Mouse (Mus musculus) lung, postnatal 0 days (tissue): ENCODE measurements around the gene Lhfpl3. TPM values are rescaled to one million over a fixed set of nuclear protein-coding genes. Genes with fewer than 3 reads are reported as not detected.

ENCODE experiments used
- ATAC-seq: fragments of 200-750 bp; cut with Nextera tagmentation; 2 replicates; pipeline ENCODE4 v1.8.0; 2017; ENCODE audit warnings: moderate library complexity
- DNase-seq: peaks from one replicate; pipeline ENCODE4 v3.0.0-alpha.2; 2016; ENCODE audit warnings: low spot score
- H3K27ac ChIP-seq: fragments of 300-500 bp; sonication (generic); 2 replicates; pipeline ENCODE4 v1.5.1; 2014; ENCODE audit warnings: antibody characterized with exemption, mild to moderate bottlenecking, low read length, mixed read lengths
- H3K27me3 ChIP-seq: fragments of 300-500 bp; sonication (generic); replicated peaks from 2 replicates; pipeline ENCODE4 v1.6.1; 2014; ENCODE audit warnings: low read length, mixed read lengths; ENCODE audit not compliant: insufficient read depth
- H3K36me3 ChIP-seq: fragments of 300-500 bp; sonication (generic); 2 replicates; pipeline ENCODE4 v1.6.1; 2014; ENCODE audit warnings: low read length, mixed read lengths; ENCODE audit not compliant: insufficient read depth
- H3K4me1 ChIP-seq: fragments of 300-500 bp; sonication (generic); 2 replicates; pipeline ENCODE4 v1.6.1; 2014; ENCODE audit warnings: antibody characterized with exemption, low read depth, low read length, mixed read lengths; ENCODE audit not compliant: insufficient read depth
- H3K4me2 ChIP-seq: fragments of 300-500 bp; sonication (generic); replicated peaks from 2 replicates; pipeline ENCODE4 v1.6.1; 2014; ENCODE audit warnings: low read depth, mild to moderate bottlenecking, low read length, moderate library complexity, mixed read lengths
- H3K4me3 ChIP-seq: fragments of 300-500 bp; sonication (generic); 2 replicates; pipeline ENCODE4 v1.5.1; 2014; ENCODE audit warnings: low read depth, low read length
- H3K9ac ChIP-seq: fragments of 300-500 bp; sonication (generic); replicated peaks from 2 replicates; pipeline ENCODE4 v1.6.1; 2014; ENCODE audit warnings: low read depth, mild to moderate bottlenecking
- H3K9me3 ChIP-seq: fragments of 300-500 bp; sonication (generic); 2 replicates; pipeline ENCODE4 v1.6.1; 2016; ENCODE audit warnings: low read length, mixed read lengths
- CTCF ChIP-seq: IDR thresholded peaks from 2 replicates; pipeline ENCODE4 v1.5.1; 2016; ENCODE audit warnings: antibody characterized with exemption, mild to moderate bottlenecking
- EP300 ChIP-seq: IDR thresholded peaks from 2 replicates; pipeline ENCODE4 v1.6.1; 2016; ENCODE audit warnings: antibody characterized with exemption, mild to moderate bottlenecking, control low read depth
- WGBS: fragments of 180-500 bp; shearing (Covaris S2); extraction: QIAGEN DNeasy Blood & Tissue Kit; methylation state at CpG from one replicate; pipeline ENCODE4 v1.1.7; 2014; 5-methylcytosine and 5-hydroxymethylcytosine counted together
- polyA plus RNA-seq: library from polyadenylated mRNA; unstranded; fragments of >200 nt; fragmentation: Nextera tagmentation; extraction: Ambion mirVana; gene quantifications from 2 replicates; pipeline ENCODE4 v1.2.1, GENCODE M21; 2015

Gene Lhfpl3
- polyA plus RNA-seq, 1 experiment from 2014 or later: 0.04 TPM

GRCm38 (mm10) chr5:22770726-22771125 is 24.9 kb downstream of the Lhfpl3 start:
- Histone ChIP-seq H3K36me3 (no peaks in the 10 kb centered on the region), H3K4me3 (no peak overlapping the region), H3K4me2 (no peak overlapping the region), H3K27ac (no peak overlapping the region), H3K9ac (no peak overlapping the region), H3K27me3 (no peaks in the 10 kb centered on the region), H3K9me3 (no peaks in the 10 kb centered on the region), H3K4me1 (no peaks in the 10 kb centered on the region)
- TF ChIP-seq CTCF: no peak
- no peak for TF ChIP-seq EP300
- WGBS: 34% methylated on average over 1 of the region's 1 CpGs
- DNase-seq (no peak), ATAC-seq (no peak)

DNA sequence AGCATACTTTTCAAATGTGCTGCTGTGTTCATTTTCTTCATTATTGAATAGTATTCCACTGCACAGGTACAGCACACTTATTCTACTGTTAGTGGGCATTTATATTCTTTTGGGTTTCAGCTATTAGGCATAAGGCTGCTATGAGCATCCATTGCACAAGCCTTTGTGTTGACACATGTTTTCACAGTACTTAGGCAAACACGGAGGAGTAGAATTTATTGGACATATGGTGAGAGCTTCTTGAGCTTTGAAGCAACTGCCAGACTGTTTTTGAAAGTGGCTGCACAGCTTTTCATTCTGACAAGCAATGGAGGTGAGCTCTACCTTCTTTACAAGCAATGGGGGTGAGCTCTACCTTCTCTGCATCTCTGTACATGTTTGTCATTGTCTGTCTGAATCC is 49.5 kb downstream of the Lhfpl3 start:
- TF ChIP-seq CTCF (no peak), EP300 (no peak)
- Histone ChIP-seq H3K27me3 (no peaks in the 10 kb centered on the region), H3K4me2 (no peak overlapping the region), H3K4me1 (no peaks in the 10 kb centered on the region), H3K27ac (no peak overlapping the region), H3K36me3 (no peaks in the 10 kb centered on the region), H3K9me3 (no peaks in the 10 kb centered on the region), H3K9ac (no peak overlapping the region), H3K4me3 (no peak overlapping the region)
- ATAC-seq (no peak), DNase-seq (no peak)
- WGBS: 35% methylated on average over 1 of the region's 1 CpGs

- 69% methylated on average over 4 of the region's 4 CpGs for WGBS
- H3K9ac ChIP-seq: no peak overlapping the region
- no peak overlapping the region for H3K4me2 ChIP-seq
- no peaks in the 10 kb centered on the region for H3K4me1 ChIP-seq
- H3K36me3 ChIP-seq: no peaks in the 10 kb centered on the region
- H3K4me3 ChIP-seq: no peak overlapping the region
- no peaks in the 10 kb centered on the region for H3K9me3 ChIP-seq
- H3K27me3 ChIP-seq: no peaks in the 10 kb centered on the region
- TF ChIP-seq CTCF (no peak), EP300 (no peak)
- H3K27ac ChIP-seq: no peak overlapping the region
- ATAC-seq: no peak
- no peak for DNase-seq
Measured at GRCm38 (mm10) chr5:22813426-22813825, 67.6 kb downstream of the Lhfpl3 start.

- 54% methylated on average over 3 of the region's 3 CpGs for WGBS
- H3K4me1 ChIP-seq: no peaks in the 10 kb centered on the region
- TF ChIP-seq CTCF (no peak), EP300 (no peak)
- no peak overlapping the region for H3K4me3 ChIP-seq
- no peaks in the 10 kb centered on the region for H3K27me3 ChIP-seq
- H3K9me3 ChIP-seq: 0 out of 2 replicates have a peak, but pooled peaks cover 4% of the 10 kb centered on the region
- no peak overlapping the region for H3K9ac ChIP-seq
- no peak overlapping the region for H3K4me2 ChIP-seq
- DNase-seq: no peak
- no peak overlapping the region for H3K27ac ChIP-seq
- H3K36me3 ChIP-seq: no peaks in the 10 kb centered on the region
- no peak for ATAC-seq
Measured at GRCm38 (mm10) chr5:22829822-22830450, 84.1 kb downstream of the Lhfpl3 start.

DNA sequence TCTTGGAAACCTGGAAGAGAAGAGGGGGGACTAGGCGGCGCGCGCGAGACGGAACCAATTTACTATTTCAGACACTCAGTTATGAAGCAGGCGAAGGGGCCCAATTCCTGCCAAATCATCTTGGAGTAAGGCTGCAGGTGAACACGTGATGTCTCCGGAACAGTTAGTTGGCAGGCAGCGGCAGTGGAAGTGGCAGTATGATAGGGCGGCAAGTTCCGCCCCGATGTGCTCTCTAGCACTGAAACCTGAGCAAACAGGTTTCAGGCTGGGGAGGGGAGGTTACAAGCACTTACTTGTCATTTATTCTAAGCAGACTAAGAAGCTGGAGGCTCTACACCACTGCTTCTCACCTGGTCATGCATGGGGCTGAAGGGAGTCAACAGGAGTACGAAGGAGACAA is 105.7 kb downstream of the Lhfpl3 start:
- ATAC-seq (peak; percentile 55; the same call in 1 of the 2 replicates), DNase-seq (peak; percentile 60)
- no peak overlapping the region for H3K4me3 ChIP-seq
- no peaks in the 10 kb centered on the region for H3K27me3 ChIP-seq
- no peaks in the 10 kb centered on the region for H3K36me3 ChIP-seq
- TF ChIP-seq CTCF (no peak), EP300 (no peak)
- H3K9ac ChIP-seq: no peak overlapping the region
- WGBS: 41% methylated on average over 14 of the region's 14 CpGs
- H3K4me1 ChIP-seq: no peaks in the 10 kb centered on the region
- H3K4me2 ChIP-seq: no peak overlapping the region
- no peaks in the 10 kb centered on the region for H3K9me3 ChIP-seq
- H3K27ac ChIP-seq: no peak overlapping the region

DNA sequence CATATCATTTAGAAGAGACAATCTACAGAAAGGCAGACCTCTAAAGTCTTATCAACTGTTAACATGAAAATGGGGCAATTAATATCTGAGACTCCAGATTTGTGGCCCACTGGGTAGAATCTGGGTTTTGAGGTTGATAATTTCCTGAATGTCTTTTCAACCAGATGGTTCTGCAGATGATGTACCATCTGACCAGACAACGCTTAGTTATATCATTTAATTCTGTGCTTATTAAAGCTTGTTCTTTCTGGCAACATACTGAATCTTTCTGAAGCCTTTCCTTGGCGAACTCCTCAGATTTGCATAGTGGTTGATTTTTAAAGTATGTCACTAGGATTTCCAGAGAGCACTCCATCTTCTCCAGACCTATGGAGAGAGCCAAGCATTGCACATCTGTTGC is 107.6 kb downstream of the Lhfpl3 start:
- no peak overlapping the region for H3K4me3 ChIP-seq
- no peak overlapping the region for H3K9ac ChIP-seq
- no peak overlapping the region for H3K4me2 ChIP-seq
- H3K4me1 ChIP-seq: no peaks in the 10 kb centered on the region
- no peaks in the 10 kb centered on the region for H3K27me3 ChIP-seq
- TF ChIP-seq EP300 (no peak), CTCF (no peak)
- H3K36me3 ChIP-seq: no peaks in the 10 kb centered on the region
- no peak overlapping the region for H3K27ac ChIP-seq
- ATAC-seq (no peak), DNase-seq (no peak)
- H3K9me3 ChIP-seq: no peaks in the 10 kb centered on the region
- WGBS: 80% methylated on average over 2 of the region's 2 CpGs

GRCm38 (mm10) chr5:22856480-22856879 is 110.6 kb downstream of the Lhfpl3 start:
- no peak for TF ChIP-seq CTCF
- TF ChIP-seq EP300: no peak

More at GRCm38 (mm10) chr5:22856480-22856879, 110.6 kb downstream of the Lhfpl3 start:
- WGBS: 41% methylated on average over 4 of the region's 4 CpGs
- H3K4me1 ChIP-seq: no peaks in the 10 kb centered on the region
- no peaks in the 10 kb centered on the region for H3K9me3 ChIP-seq
- H3K9ac ChIP-seq: no peak overlapping the region
- H3K27me3 ChIP-seq: no peaks in the 10 kb centered on the region
- no peak overlapping the region for H3K27ac ChIP-seq
- H3K4me2 ChIP-seq: no peak overlapping the region
- no peak for ATAC-seq
- peak; percentile 42 for DNase-seq
- H3K4me3 ChIP-seq: no peak overlapping the region
- H3K36me3 ChIP-seq: no peaks in the 10 kb centered on the region
